Mouse (Mus musculus) gastrocnemius, postnatal 14 days (tissue): Measurements from ENCODE around the gene Siae. TPM values are rescaled to one million over a fixed set of nuclear protein-coding genes. Genes with fewer than 3 reads are reported as not detected.
A peak's percentile ranks its signal among the peaks of the same experiment; 100 is the strongest.

Experiments used
- DNase-seq: peaks from one replicate; pipeline ENCODE4 v3.0.0; 2021; ENCODE audit warnings: mixed read lengths
- intact Hi-C: fragments of 180-260 bp; cut with DNase I; formaldehyde crosslinking; loops from one replicate; pipeline ENCODE4 v1.15.1; 2025; ENCODE audit warnings: low total_unique reads
- total RNA-seq, 2 experiments: library from RNA; stranded (reverse); gene quantifications; 2 replicates each; pipeline ENCODE4 v1.2.3; 2021

Siae gene
- total RNA-seq, 2 experiments from 2014 or later, result 3.3 to 4.6 TPM

GRCm38 (mm10) chr9:37613911-37614280 lies 58.4 kb downstream of the Siae start:
- no peak for DNase-seq
- intact Hi-C loops, result loop anchor here (2.0 kb wide), 1 partner anchor 153 kb away; no protein-coding TSS in a partner anchor

DNA sequence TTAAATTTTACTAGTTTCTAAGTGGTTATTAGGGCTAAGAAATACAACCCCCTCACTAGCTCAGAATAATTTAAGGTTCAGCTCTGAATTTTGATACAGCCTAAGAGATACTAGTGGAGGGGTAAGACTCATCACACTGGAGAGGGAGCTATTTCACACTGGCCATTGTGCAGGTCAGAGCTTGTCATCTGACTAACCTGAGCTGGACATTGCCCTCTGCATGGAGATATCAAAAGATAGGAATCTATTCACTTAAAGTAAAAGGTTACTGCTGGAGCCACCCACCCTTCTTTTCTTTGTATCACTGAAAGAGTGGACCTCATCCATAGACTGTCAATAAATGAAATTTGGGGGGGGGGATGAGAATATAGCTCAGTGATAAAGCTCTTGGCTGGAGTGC lies 58.8 kb downstream of the Siae start:
- intact Hi-C loops, result loop anchor here (2.0 kb wide), 1 partner anchor 154 kb away; no protein-coding TSS in a partner anchor

GRCm38 (mm10) chr9:37615220-37615619 lies 59.7 kb downstream of the Siae start:
- no peak for DNase-seq

More for the DNA sequence above, 58.8 kb downstream of the Siae start:
- DNase-seq, result no peak

DNA sequence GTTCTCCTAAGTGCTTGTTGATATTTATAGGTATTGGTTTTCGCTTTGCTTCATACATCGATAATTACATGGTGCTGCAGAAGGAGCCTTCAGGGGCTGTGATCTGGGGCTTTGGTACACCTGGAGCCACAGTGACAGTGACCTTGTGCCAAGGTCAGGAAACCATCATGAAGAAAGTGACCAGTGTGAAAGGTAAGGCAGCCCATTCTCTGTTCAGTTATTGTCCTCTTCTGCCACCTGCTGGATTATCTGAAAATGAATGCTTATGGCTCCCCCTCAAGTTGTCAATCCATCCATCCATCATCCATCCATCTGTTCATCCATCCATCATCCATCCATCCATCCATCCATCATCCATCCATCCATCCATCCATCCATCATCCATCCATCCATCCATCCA lies 61.3 kb downstream of the Siae start:
- no peak for DNase-seq

More at GRCm38 (mm10) chr9:37615220-37615619, 59.7 kb downstream of the Siae start:
- intact Hi-C loops, result loop anchor here (2.0 kb wide), 1 partner anchor 154 kb away; no protein-coding TSS in a partner anchor

GRCm38 (mm10) chr9:37621290-37621689 lies 65.8 kb downstream of the Siae start:
- no peak for DNase-seq
- intact Hi-C loops, result no loop called here

More for the DNA sequence above, 61.3 kb downstream of the Siae start:
- intact Hi-C loops, result no loop called here

DNA sequence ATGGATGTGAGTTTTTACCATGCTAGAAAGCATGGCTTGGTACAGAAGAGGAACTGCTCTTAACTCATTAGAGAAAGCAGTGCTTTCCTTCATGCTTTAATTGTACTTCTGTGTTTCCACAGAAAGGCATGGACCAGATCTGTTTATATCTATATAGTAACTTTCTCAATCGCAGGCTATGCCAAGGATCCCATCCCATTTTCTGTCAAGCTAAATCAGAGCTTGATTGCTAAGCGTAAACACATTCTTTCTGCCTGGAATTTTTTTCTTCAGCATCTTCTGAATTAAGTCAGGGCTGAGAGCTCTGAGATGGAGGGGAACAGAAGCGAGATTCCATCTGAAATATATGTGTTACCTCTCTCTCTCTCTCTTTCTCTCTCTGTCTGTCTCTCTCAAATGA lies 68.5 kb downstream of the Siae start:
- no peak for DNase-seq
- intact Hi-C loops, result no loop called here

GRCm38 (mm10) chr9:37624502-37624901 lies 69.0 kb downstream of the Siae start:
- intact Hi-C loops, result no loop called here
- no peak for DNase-seq

- intact Hi-C loops, result loop anchor here (5.0 kb wide), 1 partner anchor 168 kb away; no protein-coding TSS in a partner anchor
Observed at GRCm38 (mm10) chr9:37625129-37625528, 69.6 kb downstream of the Siae start.

DNA sequence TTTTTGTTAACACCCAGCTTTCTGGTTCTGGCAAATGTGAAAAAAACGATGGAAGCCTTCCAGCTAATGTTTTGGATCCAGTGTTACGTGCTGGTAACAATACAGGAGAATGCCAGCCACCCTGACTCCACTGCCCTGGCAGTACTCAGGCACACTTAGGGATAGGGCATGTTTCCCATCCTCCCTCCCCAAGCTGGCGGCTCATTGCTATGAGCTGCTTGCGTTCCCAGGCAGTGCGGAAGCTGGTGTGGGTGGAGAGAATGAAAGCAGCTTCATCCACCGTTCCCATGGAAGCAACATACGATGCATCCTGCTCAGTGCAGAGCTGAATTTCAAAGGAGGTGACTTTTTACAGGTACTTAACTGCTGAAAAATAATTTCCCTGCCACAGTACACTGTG lies 70.1 kb downstream of the Siae start:
- peak; percentile 9 for DNase-seq
- intact Hi-C loops, result loop anchor here (5.0 kb wide), 1 partner anchor 168 kb away; no protein-coding TSS in a partner anchor

More at GRCm38 (mm10) chr9:37625129-37625528, 69.6 kb downstream of the Siae start:
- no peak for DNase-seq

DNA sequence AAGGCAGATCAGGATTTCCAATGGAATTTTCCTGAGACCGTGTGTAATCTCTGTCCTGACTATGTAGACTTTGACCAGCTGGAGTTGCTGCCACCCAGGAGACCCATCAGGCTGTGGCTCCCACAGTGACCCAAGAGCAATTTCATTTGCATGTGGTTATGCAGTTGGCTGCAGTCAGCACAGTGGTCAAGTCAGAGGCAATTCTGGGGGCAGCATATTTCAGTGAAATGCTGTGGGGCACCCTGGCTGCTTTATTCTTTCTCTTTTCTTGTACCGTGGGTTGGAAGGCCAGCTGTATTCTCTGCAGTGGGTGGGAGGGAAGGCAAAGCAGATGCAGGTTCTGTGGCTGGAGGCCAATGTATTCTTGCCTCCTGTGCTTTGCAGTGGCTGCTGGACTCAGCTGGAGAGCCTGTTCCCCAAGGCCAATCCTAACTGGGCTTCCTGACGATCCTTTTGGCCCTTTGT lies 70.6 kb downstream of the Siae start:
- peak; percentile 18 for DNase-seq
- intact Hi-C loops, result loop anchor here (5.0 kb wide), 1 partner anchor 169 kb away; no protein-coding TSS in a partner anchor

GRCm38 (mm10) chr9:37627263-37627662 lies 71.8 kb downstream of the Siae start:
- intact Hi-C loops, result loop anchor here (5.0 kb wide), 1 partner anchor 170 kb away; no protein-coding TSS in a partner anchor
- DNase-seq, result no peak

GRCm38 (mm10) chr9:37628581-37628980 lies 73.1 kb downstream of the Siae start:
- intact Hi-C loops, result loop anchor here (5.0 kb wide), 1 partner anchor 171 kb away; no protein-coding TSS in a partner anchor
- no peak for DNase-seq

- intact Hi-C loops, result loop anchor here (5.0 kb wide), 2 partner anchors 173 to 198 kb away; partner anchors contain the start of gene Robo3
- no peak for DNase-seq
Observed at GRCm38 (mm10) chr9:37629941-37630340, 74.4 kb downstream of the Siae start.

GRCm38 (mm10) chr9:37632305-37632704 lies 76.8 kb downstream of the Siae start:
- no peak for DNase-seq
- intact Hi-C loops, result loop anchor here (5.0 kb wide), 1 partner anchor 200 kb away; the partner anchor contains the start of gene Robo3

DNA sequence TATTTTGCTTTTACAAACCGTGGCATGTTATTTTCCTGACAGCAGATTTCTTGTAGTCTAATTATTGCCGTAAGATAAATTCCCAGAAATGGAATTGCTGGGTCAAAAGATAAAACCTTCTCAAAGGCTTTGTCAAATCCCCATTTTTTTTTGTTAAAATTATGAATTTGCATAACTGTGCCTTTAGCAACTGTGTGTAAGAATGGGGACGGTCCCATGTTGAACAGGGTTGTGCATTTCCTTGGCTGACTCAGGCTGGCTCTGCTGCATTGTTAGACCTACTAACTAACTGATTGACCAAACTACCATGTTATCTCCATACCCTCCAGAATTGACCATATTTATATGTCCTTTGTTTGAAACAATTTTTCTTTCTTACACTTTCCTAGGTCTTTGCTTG lies 78.8 kb downstream of the Siae start:
- intact Hi-C loops, result loop anchor here (5.0 kb wide), 1 partner anchor 202 kb away; the partner anchor contains the start of gene Robo3
- DNase-seq, result no peak

DNA sequence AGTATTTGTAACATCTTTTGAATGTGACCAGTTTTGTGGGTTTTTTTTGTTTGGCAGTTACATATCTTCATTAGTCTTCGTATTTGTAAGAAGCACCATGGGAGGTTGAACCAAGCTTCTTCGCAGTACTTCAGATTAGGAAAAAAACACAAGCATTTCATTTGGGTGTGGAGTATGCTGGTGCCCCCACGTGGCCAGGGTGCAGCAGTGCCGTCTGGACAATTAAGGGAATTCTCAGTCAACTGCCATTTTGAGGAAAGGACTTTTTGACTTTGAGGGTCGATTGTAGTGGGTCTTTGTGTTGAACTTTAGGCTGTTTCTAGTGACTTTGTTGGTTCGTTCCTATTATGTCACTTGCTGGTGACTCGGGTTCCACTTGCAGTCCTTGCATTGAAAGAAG lies 80.8 kb downstream of the Siae start:
- DNase-seq, result peak; percentile 22
- intact Hi-C loops, result no loop called here

DNA sequence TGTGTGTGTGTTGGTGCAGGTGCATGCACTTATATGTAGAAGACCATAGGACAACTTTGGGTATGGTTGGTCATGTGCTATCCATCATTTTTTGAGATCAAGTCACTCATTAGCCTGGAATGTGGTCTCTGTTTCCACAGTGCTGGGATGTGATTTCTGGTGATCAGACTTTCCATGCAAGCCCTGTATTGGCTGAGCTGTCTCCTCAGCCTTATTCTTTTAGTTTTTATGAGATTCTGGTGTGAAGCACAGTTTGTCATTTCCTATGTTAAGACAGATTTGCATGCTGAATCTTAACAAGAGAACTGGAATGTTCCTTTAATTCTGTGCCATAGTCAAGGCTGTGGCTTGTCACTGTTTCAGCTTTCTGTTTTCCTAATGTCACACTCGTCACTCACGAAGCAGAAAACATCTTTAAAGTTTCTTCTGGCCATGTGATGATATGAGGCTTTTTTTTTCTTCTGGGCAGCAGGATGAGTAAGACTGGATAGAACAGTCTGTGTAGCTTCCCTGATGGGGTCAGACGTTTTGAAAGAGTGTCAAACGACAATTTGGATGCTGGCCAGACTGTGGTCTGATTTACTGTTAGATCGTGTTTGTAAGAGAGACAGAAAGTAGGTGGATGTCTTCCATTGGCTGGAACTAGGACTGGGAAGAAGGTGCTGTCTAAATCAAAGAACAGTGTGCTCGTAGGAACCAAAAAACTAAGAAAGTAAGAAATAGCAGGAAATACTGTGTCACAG lies 81.5 kb downstream of the Siae start:
- no peak for DNase-seq
- intact Hi-C loops, result no loop called here

GRCm38 (mm10) chr9:37638721-37639120 lies 83.2 kb downstream of the Siae start:
- intact Hi-C loops, result no loop called here
- no peak for DNase-seq

GRCm38 (mm10) chr9:37646246-37646645 lies 90.7 kb downstream of the Siae start:
- no peak for DNase-seq
- intact Hi-C loops, result no loop called here

DNA sequence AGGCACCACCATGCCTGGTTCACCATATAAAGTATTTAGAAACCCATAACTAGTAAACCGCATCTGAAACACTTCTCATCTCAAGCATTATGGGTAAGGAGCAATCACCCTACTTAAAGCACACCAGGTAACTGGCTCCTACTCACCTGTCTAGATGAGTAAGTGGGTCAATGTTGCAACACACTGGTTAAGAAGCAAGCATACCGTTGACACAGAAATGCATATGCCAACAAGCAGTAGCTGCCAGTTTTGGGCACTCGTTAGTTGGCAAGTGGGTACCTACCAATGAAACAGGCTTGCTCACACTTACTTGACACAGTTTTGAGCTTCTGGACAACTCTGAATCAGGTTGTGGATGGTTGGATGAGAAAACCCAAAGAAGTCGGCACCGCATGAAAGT lies 95.1 kb downstream of the Siae start:
- DNase-seq, result no peak
- intact Hi-C loops, result no loop called here

DNA sequence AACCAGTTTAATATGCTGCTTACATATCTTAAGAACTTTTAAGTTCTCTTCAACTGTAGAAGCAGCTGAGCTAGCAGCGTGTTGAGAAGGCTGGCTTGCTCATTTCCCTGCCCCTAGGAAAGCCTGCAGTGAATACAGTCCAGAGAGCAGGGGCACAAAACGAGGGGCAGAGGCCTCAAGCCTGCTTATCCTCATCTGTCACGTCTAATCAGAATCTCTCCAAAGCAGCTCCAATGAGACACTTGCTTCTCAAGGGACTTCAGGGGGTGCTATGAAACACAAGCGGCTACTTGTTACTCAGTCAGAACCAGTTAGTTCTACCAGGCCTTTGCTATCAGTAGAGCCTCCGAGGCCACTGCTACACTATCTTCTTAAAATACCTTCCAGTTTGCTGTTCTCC lies 98.3 kb downstream of the Siae start:
- DNase-seq, result no peak
- intact Hi-C loops, result no loop called here
